Mouse (Mus musculus) kidney, postnatal 14 days (tissue): ENCODE measurements around the gene Ankrd55.
A peak's percentile ranks its signal among the peaks of the same experiment; 100 is the strongest.

Source experiments
- DNase-seq: peaks from one replicate; pipeline ENCODE4 v3.0.0; 2022; ENCODE audit warnings: mixed read lengths

The Ankrd55 gene

GRCm38 (mm10) chr13:112383941-112384659 is 95.8 kb downstream of the Ankrd55 start:
- no peak for DNase-seq

GRCm38 (mm10) chr13:112385040-112385439 is 96.8 kb downstream of the Ankrd55 start:
- DNase-seq: no peak

- no peak for DNase-seq
Observed at GRCm38 (mm10) chr13:112386494-112387075, 98.3 kb downstream of the Ankrd55 start.

GRCm38 (mm10) chr13:112387279-112387678 is 99.0 kb downstream of the Ankrd55 start:
- DNase-seq: no peak

- DNase-seq: no peak
Observed at GRCm38 (mm10) chr13:112388176-112388575, 99.9 kb downstream of the Ankrd55 start.

- DNase-seq: no peak
Observed at GRCm38 (mm10) chr13:112390206-112390605, 102.0 kb downstream of the Ankrd55 start.

- no peak for DNase-seq
Observed at GRCm38 (mm10) chr13:112391354-112391753, 103.1 kb downstream of the Ankrd55 start.

GRCm38 (mm10) chr13:112393356-112393755 is 105.1 kb downstream of the Ankrd55 start:
- no peak for DNase-seq

- DNase-seq: no peak
Observed at GRCm38 (mm10) chr13:112394271-112394670, 106.0 kb downstream of the Ankrd55 start.

GRCm38 (mm10) chr13:112404723-112405122 is 116.5 kb downstream of the Ankrd55 start:
- peak; percentile 57 for DNase-seq

GRCm38 (mm10) chr13:112405184-112405583 is 116.9 kb downstream of the Ankrd55 start:
- DNase-seq: peak; percentile 32

- DNase-seq: no peak
Observed at GRCm38 (mm10) chr13:112406618-112407017, 118.4 kb downstream of the Ankrd55 start.

GRCm38 (mm10) chr13:112407181-112407700 is 119.0 kb downstream of the Ankrd55 start:
- DNase-seq: no peak

GRCm38 (mm10) chr13:112407776-112408490 is 119.7 kb downstream of the Ankrd55 start:
- DNase-seq: no peak

- DNase-seq: no peak
Observed at GRCm38 (mm10) chr13:112408701-112409100, 120.5 kb downstream of the Ankrd55 start.

GRCm38 (mm10) chr13:112409331-112409730 is 121.1 kb downstream of the Ankrd55 start:
- no peak for DNase-seq

- no peak for DNase-seq
Observed at GRCm38 (mm10) chr13:112409851-112410250, 121.6 kb downstream of the Ankrd55 start.

GRCm38 (mm10) chr13:112410461-112410860 is 122.2 kb downstream of the Ankrd55 start:
- no peak for DNase-seq

GRCm38 (mm10) chr13:112411216-112411822 is 123.1 kb downstream of the Ankrd55 start:
- DNase-seq: no peak

GRCm38 (mm10) chr13:112412251-112412650 is 124.0 kb downstream of the Ankrd55 start:
- no peak for DNase-seq

- no peak for DNase-seq
Observed at GRCm38 (mm10) chr13:112412824-112413223, 124.6 kb downstream of the Ankrd55 start.

GRCm38 (mm10) chr13:112413611-112414010 is 125.4 kb downstream of the Ankrd55 start:
- no peak for DNase-seq

GRCm38 (mm10) chr13:112415896-112416295 is 127.6 kb downstream of the Ankrd55 start:
- no peak for DNase-seq
